Mouse (Mus musculus): ENCODE measurements at regions not wholly inside any gene's neighbourhood (a gene's known extent, or its start where the extent isn't known, plus 50 kb on each side); places are given as distances from the start of the nearest gene placed in this dataset.
A peak's percentile ranks its signal among the peaks of the same experiment; 100 is the strongest.

GRCm38 (mm10) chr6:71012436-71012822, 56.1 kb downstream of the Foxi3 start:
- no peak for DNase-seq (ENCODE audit: low read depth)

- DNase-seq (ENCODE audit: low read depth): peak; percentile 7
Measured at GRCm38 (mm10) chr6:71012823-71013461, 56.6 kb downstream of the Foxi3 start.

- DNase-seq (ENCODE audit: low read depth): no peak
Measured at GRCm38 (mm10) chr6:71016388-71016787, 60.1 kb downstream of the Foxi3 start.

GRCm38 (mm10) chr6:71021353-71021752, 65.0 kb downstream of the Foxi3 start:
- no peak for DNase-seq (ENCODE audit: low read depth)

GRCm38 (mm10) chr6:71025472-71025871, 69.1 kb downstream of the Foxi3 start:
- no peak for DNase-seq (ENCODE audit: low read depth)

GRCm38 (mm10) chr6:71029663-71030062, 73.3 kb downstream of the Foxi3 start:
- DNase-seq (ENCODE audit: low read depth): no peak

- peak; percentile 6 for DNase-seq (ENCODE audit: low read depth)
Measured at GRCm38 (mm10) chr6:71030541-71030940, 74.2 kb downstream of the Foxi3 start.

GRCm38 (mm10) chr6:71044241-71044640, 87.9 kb downstream of the Foxi3 start:
- no peak for DNase-seq (ENCODE audit: low read depth)

GRCm38 (mm10) chr6:71045261-71045660, 88.9 kb downstream of the Foxi3 start:
- no peak for DNase-seq (ENCODE audit: low read depth)

GRCm38 (mm10) chr6:71048199-71049094, 92.1 kb downstream of the Foxi3 start:
- DNase-seq (ENCODE audit: low read depth): no peak

- DNase-seq (ENCODE audit: low read depth): no peak
Measured at GRCm38 (mm10) chr6:71050248-71050647, 93.9 kb downstream of the Foxi3 start.

GRCm38 (mm10) chr6:71050754-71051213, 93.5 kb downstream of the Thnsl2 start:
- DNase-seq (ENCODE audit: low read depth): no peak

GRCm38 (mm10) chr6:71057209-71057858, 86.9 kb downstream of the Thnsl2 start:
- DNase-seq (ENCODE audit: low read depth): no peak

- DNase-seq (ENCODE audit: low read depth): no peak
Measured at GRCm38 (mm10) chr6:71060116-71060515, 84.1 kb downstream of the Thnsl2 start.

- no peak for DNase-seq (ENCODE audit: low read depth)
Measured at GRCm38 (mm10) chr6:71062980-71063379, 81.3 kb downstream of the Thnsl2 start.

GRCm38 (mm10) chr6:71065428-71065827, 78.8 kb downstream of the Thnsl2 start:
- no peak for DNase-seq (ENCODE audit: low read depth)

GRCm38 (mm10) chr6:71069229-71069628, 75.0 kb downstream of the Thnsl2 start:
- no peak for DNase-seq (ENCODE audit: low read depth)

- no peak for DNase-seq (ENCODE audit: low read depth)
Measured at GRCm38 (mm10) chr6:71074789-71075191, 69.4 kb downstream of the Thnsl2 start.

All from c-Kit-positive CD71-positive TER-119-negative erythroid progenitor cells, embryonic 14.5 days (primary cell).